10 mouse cellular contexts compared by ENCODE assay signal in the genomic region with DNA sequence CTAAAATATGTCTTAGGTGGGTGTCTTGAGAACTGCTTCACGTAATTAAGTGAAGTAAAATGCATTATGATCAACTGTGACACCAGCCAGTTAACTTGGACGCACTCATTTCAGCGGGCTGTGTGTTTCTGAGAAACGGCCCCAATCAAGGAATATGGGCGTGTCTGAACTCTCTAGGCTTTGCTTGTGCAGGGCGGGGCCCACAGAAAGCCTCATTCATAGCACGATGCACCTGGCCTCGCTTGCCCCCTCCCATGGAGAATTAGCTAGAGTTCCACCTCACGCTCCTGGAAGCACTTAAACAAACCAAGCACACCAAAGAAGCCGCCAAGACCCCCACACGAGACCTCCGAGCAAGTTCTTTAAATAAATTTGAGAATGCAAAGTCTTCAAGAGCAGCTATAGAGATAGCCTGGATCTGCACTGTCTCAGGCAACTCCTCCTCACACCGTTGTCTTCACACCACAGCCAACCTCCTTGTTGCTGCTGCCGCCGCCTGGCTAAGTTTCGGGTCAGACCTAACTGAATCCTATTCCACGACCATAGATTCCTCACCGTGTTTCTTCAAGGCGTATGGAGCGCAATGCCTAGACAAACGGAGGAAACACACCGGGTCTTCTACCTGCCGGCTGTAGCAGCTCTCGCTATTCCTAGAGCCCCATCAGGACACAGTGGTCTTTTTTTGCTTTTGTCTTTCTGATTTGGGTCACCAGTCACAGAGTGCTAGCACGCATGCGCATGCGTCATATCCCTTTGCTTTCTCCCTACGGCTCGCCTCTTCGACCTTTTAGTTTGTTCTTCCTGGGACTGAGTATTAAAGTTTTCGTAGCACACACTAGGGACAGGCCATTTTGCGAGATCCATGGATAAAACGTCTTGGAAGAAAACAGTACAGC.
DNase-seq lines count a peak whose midpoint lies in the region; ATAC-seq and TF ChIP-seq lines count a peak whose summit lies in the region.
"Had no signal": no experiment of that assay in that cellular context is flagged by ENCODE, and none has a peak within 500 bp of the region (broad histone marks: within the 10 kb centered on the region; RNA-seq: fewer than 3 reads in every experiment).

No protein-coding gene starts in this region.

- TF ChIP-seq CTCF in kidney, adult 2 months (conservative IDR thresholded peaks at IDR 0.05; ENCODE audit: insufficient read depth, insufficient read length, low read depth, low read length): no peak

- H3K4me3 ChIP-seq in kidney, adult 2 months (ENCODE audit: insufficient read depth, low read depth, low read length): peak overlapping the region; percentile 44
- H3K4me3 ChIP-seq in forebrain, embryonic 11.5 days (ENCODE audit: low read depth, low read length): no peak overlapping the region
- no peak overlapping the region for H3K4me3 ChIP-seq in midbrain, embryonic 15.5 days

- DNase-seq in kidney, adult 2 months: no peak
- no peak for DNase-seq in kidney, postnatal 10 days
- peak; percentile 53 for DNase-seq in ZHBTc4 (ENCODE audit: low read depth, low spot score)
- no peak for DNase-seq in forebrain, embryonic 11.5 days (ENCODE audit: low spot score)
- DNase-seq in thymus, postnatal 25 days: no peak
- no peak for DNase-seq in urinary bladder, postnatal 10 days (ENCODE audit: low spot score)
- DNase-seq: adrenal gland, postnatal 25 days; gastrocnemius, postnatal 36 days; layer of hippocampus, postnatal 36 days had no signal

- TF ChIP-seq POLR2A in kidney, adult 2 months (IDR thresholded peaks at IDR 0.05; ENCODE audit: low read depth, low read length): no peak

- H3K36me3 ChIP-seq in kidney, adult 2 months (ENCODE audit: control insufficient read depth, insufficient read depth, low read length): no peaks in the 10 kb centered on the region
- H3K36me3 ChIP-seq in forebrain, embryonic 11.5 days (ENCODE audit: control insufficient read depth, insufficient read depth, low read length): no peaks in the 10 kb centered on the region
- no peaks in the 10 kb centered on the region for H3K36me3 ChIP-seq in midbrain, embryonic 15.5 days (replicated peaks)

- no peak overlapping the region for H3K27ac ChIP-seq in kidney, adult 2 months (ENCODE audit: insufficient read depth, low read depth, low read length)
- no peak overlapping the region for H3K27ac ChIP-seq in forebrain, embryonic 11.5 days (ENCODE audit: low read depth, low read length)
- no peak overlapping the region for H3K27ac ChIP-seq in midbrain, embryonic 15.5 days

- H3K27me3 ChIP-seq in kidney, adult 2 months (replicated peaks; ENCODE audit: control insufficient read depth, insufficient read depth, low read length): no peaks in the 10 kb centered on the region
- no peaks in the 10 kb centered on the region for H3K27me3 ChIP-seq in forebrain, embryonic 11.5 days (ENCODE audit: control insufficient read depth, insufficient read depth, low read length)
- no peaks in the 10 kb centered on the region for H3K27me3 ChIP-seq in midbrain, embryonic 15.5 days (replicated peaks)

- peak overlapping the region; percentile 26; the same call in 1 of the 2 replicates for H3K4me2 ChIP-seq in forebrain, embryonic 11.5 days (ENCODE audit: low read depth, low read length, severe bottlenecking)
- H3K4me2 ChIP-seq in midbrain, embryonic 15.5 days: no peak overlapping the region

- H3K9ac ChIP-seq in forebrain, embryonic 11.5 days (ENCODE audit: low read length): no peak overlapping the region
- no peak overlapping the region for H3K9ac ChIP-seq in midbrain, embryonic 15.5 days

- H3K4me1 ChIP-seq in kidney, adult 2 months (ENCODE audit: control insufficient read depth, insufficient read depth, low read length): no peaks in the 10 kb centered on the region
- H3K4me1 ChIP-seq in forebrain, embryonic 11.5 days (replicated peaks; ENCODE audit: control insufficient read depth, insufficient read depth, low read length): no peaks in the 10 kb centered on the region
- H3K4me1 ChIP-seq in midbrain, embryonic 15.5 days: peaks cover 9% of the 10 kb centered on the region; the same call in 1 of the 2 replicates

- no peaks in the 10 kb centered on the region for H3K9me3 ChIP-seq in forebrain, embryonic 11.5 days (ENCODE audit: control insufficient read depth, low read length)
- no peaks in the 10 kb centered on the region for H3K9me3 ChIP-seq in midbrain, embryonic 15.5 days

- 70% methylated on average over 33 of the region's 33 CpGs for WGBS in kidney, adult 2 months
- WGBS in forebrain, embryonic 11.5 days: 78% methylated on average over 33 of the region's 33 CpGs
- WGBS in midbrain, embryonic 15.5 days: 78% methylated on average over 33 of the region's 33 CpGs

- ATAC-seq in forebrain, embryonic 11.5 days (replicated peaks; ENCODE audit: low FRiP score): no peak
- peak; percentile 27; the same call in 1 of the 2 replicates for ATAC-seq in midbrain, embryonic 15.5 days (replicated peaks)
